Mouse (Mus musculus) gastrocnemius, adult 18-20 months (tissue): ENCODE data around the gene Rbfox1. TPM values are rescaled to one million over a fixed set of nuclear protein-coding genes. Genes with fewer than 3 reads are reported as not detected.

Experiments
- DNase-seq: peaks from one replicate; pipeline ENCODE4 v3.0.0; 2021; ENCODE audit warnings: low spot score
- total RNA-seq, 2 experiments: library from RNA; stranded (reverse); gene quantifications; 2 replicates each; pipeline ENCODE4 v1.2.3; 2021

Rbfox1 gene
- total RNA-seq, 2 experiments from 2014 or later: 228 to 232 TPM

DNA sequence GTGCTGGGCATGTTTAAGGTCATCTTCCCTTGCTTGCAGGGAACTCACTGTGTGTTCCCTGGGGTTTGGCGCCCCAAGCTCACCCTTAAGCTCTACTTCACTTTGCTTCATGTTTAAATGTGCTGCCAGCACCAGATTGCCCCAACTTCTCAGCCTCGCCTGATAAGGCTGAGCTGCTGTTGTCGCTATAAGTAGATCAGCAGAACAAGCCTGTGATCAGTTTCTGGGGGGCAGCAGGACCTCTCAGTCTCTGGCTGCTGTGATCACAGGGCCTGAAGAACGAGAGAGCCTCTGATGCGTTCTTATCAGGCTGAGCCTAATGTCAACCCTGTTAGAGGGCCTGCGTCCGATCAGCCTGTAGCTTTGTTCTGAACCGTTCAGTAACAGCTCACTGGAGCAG, 1255.8 kb downstream of the Rbfox1 start:
- DNase-seq: no peak

DNA sequence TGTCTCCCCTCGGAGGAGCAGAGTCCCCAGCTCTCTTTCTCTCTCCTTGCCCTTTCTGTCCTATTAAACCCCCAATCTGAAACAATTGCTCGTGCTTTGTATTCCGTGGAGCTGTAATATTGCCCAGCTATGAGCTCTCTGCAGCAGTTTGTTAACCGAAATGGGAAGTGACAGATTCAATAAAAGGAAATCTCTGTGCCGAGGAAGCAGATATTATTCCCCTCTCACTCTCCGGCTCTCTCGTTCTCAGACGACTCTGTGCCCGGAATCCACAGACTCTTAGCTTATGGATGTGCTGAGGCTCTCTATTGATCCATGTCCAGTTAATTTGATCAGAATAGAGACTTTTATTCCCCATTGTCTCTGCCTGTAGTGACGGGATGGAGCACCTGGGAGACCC, 1260.3 kb downstream of the Rbfox1 start:
- DNase-seq: no peak

- DNase-seq: no peak
Observed at GRCm38 (mm10) chr16:7146454-7146853, 1261.3 kb downstream of the Rbfox1 start.

- DNase-seq: no peak
Observed at GRCm38 (mm10) chr16:7147884-7148283, 1262.7 kb downstream of the Rbfox1 start.

DNA sequence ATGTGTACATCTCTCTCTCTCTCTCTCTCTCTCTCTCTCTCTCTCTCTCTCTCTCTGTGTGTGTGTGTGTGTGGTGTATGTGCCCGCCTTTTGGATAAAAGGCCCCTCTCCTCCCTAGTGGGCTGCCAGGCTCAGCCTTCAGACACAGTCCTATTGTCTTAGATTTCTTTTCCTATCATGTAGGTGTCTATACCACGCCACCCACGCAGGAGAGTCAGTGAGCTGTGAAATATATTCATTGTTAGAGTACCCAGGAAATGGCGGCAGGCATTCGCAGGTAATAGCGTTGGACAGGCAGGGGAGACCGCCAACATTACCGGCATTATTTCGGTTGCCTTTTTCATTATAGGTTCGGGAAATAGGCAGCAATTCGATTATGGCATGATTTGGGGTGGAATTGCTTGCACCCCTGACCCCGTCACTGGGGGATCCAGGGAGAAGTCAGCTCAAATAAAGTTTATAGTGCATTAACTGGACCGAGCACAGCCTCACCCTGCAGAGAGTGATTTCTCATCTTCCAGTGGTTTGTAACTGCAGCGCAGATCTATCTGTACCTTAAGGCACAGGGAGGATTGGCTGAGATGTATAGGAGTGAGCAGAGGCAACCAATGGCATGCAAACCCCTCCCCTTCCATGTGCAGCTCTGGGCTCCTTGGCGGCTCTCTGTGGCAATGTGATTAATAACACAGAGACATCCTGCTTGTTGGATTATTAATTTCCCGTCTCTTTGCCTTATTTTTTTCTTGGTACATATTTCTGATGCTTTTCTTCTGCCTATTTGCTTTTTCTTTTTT, 1264.1 kb downstream of the Rbfox1 start:
- DNase-seq: no peak

DNA sequence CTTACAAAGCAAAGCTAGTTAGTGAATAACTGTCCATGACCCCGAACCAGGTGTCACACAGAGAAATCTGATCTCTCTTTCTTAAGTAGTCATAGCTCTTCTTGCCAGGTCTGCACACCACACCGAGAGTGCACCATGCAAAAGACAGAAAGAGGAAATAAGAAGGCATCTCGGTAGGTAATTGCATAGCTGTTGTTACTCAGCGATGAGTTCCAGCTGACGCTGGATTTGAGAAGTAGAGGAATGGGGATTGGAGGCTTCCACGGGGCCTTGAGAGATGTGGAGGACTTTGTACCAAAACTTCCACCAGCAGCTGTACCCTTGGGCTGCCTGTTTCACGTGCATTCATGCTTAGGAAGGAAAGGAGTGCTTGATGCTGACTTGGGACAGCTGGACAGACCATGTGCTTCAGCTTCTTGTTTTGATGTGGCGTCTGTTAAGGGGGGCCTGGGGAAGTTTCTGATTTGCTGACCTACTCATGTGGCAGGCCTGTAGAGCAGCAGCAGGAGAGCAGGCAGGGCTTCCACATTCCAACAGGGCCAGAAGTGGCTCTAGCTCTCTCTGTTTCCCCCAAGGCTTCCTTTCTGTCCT, 1265.1 kb downstream of the Rbfox1 start:
- peak; percentile 73 for DNase-seq

DNA sequence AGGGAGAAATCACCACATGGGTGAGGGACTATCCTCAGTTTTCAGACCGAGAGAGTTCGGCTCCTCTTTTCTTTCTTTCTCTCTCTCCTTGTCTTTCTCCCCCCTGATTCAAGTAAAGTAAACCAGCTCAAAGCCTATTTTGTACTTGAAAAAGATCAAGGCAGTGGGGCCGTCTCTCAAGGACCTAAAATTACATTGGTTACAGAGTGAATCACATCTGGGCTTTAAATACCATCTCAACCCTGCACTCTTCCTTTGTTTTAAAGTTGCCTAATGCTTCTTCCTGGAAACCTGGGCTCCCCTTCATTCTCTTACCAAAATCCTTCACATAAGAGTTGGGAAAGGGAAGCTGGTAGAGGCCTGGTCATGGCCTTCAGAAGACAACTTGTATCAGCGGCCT, 1267.2 kb downstream of the Rbfox1 start:
- no peak for DNase-seq

DNA sequence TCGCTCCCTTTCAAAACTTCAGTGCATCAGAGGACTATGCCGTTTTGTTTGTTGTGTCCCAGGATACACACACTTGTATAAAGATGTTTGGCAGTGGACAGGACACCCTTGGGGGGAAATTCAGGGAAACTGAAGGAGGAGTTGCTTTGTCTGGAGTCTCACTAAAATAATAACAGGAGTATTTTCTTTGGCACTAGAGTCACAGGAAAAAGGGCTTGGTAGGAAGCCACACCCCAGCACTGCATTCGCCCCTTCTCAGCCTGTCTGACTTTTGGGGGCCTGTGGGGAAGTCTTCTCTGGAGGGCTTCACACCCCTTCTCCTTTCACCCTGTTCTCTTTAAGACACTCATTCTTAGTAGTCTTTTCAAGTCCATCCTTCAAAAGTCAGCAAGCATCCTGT, 1269.5 kb downstream of the Rbfox1 start:
- no peak for DNase-seq

- DNase-seq: no peak
Observed at GRCm38 (mm10) chr16:7158856-7159826, 1274.0 kb downstream of the Rbfox1 start.

GRCm38 (mm10) chr16:7159827-7160217, 1274.7 kb downstream of the Rbfox1 start:
- no peak for DNase-seq

DNA sequence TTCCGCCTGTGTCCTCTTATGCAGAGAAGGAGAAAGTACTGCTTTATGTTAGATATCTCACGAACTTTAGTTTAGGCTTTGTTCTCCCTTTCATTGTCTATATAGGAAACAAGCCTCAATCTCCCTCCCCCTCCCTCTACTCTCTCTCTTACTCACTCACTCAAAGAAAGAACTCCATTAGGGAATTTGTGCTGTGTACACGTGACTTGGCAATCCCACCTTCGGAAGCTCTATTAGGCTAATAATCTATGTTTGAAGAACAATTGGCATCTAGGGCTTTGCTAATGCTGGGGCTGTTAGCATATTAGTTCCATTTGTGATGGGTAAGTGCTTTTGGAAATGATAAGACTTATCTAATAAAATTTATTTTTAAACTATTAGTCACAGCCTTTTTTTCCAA, 1277.0 kb downstream of the Rbfox1 start:
- DNase-seq: no peak

DNA sequence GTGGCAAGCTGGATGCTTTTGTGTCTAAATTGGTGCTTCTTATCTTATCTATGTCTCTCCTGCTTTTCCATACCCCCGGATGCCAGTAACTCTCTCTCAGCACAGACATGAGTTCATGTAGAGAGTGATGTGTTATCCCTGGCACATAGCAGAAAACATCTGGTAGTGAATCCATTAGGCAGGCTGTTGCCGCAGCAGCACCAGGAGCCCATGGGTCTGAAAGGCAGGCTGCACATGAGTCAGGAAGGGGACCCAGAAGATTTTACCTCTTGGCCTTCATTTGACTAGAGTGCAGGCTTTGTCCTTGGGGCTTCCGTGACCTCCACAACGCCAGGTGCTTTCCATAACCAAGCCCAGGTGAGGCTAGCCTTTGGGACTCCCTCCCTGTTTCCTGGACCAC, 1278.5 kb downstream of the Rbfox1 start:
- DNase-seq: no peak

DNA sequence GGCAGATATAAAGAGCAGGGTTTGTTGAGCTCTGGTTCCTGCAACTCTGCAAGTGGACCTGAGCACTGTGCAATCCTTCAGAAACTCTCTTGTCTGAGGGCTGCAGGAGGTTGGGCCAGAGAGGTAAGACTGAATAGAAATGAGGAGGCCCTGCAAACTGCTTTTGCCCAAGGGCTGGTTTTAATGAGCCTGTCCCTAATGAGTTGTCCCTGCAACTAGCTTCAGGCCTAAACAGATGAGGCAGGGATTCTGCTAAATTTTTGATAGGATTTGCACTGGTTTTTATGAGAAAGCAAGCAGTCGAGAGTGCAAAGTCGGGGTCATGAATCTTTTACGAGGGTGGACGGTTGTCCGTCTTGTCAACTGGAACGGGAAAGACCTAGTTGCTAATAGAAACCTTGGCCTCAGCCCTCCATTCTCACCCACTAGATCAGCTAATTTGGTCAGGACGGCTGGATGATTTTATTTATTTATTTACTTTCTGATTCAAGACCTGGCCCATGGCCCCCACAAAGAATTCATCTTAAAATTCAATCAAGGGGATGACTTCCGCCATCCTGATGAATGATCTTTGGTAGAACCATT, 1279.1 kb downstream of the Rbfox1 start:
- no peak for DNase-seq

GRCm38 (mm10) chr16:7175960-7176359, 1290.8 kb downstream of the Rbfox1 start:
- DNase-seq: no peak

- DNase-seq: no peak
Observed at GRCm38 (mm10) chr16:7187788-7188187, 1302.6 kb downstream of the Rbfox1 start.

DNA sequence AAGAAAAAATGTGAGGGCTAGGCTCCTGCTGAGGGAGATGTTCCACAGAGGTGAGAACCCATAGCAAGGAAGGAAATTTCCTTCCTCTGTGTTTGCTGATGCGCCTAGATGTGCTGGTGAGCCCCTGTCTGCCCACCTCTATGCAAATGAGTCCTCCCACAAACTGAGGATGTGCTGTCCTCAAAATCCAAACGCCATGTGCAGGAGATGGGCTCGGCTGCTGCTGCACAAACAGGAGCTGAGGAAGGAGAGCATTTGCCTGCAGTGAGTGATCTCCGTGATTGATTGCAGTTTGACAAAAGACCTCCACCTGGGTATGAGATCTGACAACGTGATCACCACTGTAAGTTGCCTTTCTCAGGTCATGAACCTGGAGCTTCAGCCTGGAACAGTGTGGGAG, 1308.4 kb downstream of the Rbfox1 start:
- DNase-seq: no peak

- DNase-seq: no peak
Observed at GRCm38 (mm10) chr16:7197953-7198352, 1312.8 kb downstream of the Rbfox1 start.

DNA sequence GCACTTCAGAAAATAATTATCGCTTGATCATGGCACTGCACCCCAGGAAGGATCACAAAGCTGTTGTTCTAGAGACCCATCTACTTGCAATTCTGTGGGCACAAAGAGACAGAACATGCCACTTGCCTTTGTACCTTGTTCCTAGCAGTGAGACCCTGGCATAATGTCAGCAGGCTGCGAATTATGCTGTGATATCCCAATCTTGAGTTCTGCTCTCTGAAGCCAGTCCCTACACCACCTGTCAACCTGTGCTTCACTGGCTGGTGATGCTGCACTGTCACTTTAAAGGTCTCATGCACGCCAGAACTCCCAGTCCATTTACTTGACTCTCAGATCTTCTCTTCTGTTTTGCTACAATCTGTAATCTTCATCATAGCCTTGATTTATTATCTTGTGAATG, 1315.1 kb downstream of the Rbfox1 start:
- no peak for DNase-seq

DNA sequence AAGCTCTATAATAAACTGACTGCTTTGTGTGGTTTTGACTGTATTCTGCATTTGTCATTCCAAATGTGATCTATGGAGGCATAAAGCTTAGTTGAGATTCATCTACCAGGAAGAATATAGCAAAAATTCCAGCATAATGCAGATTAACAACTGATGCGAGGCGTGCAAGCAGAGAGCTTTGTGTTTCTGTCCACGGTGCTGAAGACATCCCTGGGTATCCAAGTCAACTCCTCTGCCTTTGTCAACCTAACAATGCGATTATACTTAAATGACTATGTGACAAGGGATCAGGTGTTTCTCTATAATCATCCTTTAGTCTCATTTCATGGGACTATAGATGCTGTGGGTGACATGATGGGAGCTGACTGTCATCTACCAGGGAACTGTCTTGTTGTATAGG, 1316.7 kb downstream of the Rbfox1 start:
- no peak for DNase-seq

- DNase-seq: no peak
Observed at GRCm38 (mm10) chr16:7206116-7206900, 1321.2 kb downstream of the Rbfox1 start.

DNA sequence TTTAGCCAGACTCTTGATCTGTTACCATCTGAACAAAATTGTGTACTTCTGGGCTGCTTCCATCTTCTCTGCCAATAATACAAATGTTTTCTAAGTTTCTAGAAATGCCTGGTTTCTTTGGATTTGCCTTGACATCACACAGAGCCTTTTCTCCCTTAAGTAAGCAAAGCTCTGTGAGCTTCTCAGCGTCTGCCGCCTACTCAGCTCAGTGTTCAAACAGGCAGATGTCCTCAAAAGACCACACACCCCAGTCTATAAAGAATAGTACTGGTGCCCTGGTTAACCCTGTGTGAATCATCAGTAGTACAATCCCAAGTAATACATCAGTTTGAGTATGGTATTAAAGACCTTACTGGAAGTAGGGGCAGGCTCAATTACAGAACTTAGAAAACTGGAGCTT, 1322.4 kb downstream of the Rbfox1 start:
- no peak for DNase-seq
